In genomic region chr9:61871839-61872238, GRCm38 (mm10) we compare ENCODE assay signal across 17 mouse cellular contexts. TPM values are rescaled to one million over a fixed set of nuclear protein-coding genes. Genes with fewer than 3 reads are reported as not detected.
DNase-seq lines count a peak whose midpoint lies in the region; ATAC-seq and TF ChIP-seq lines count a peak whose summit lies in the region.
"Had no signal": no experiment of that assay in that cellular context is flagged by ENCODE, and none has a peak within 500 bp of the region (broad histone marks: within the 10 kb centered on the region; RNA-seq: fewer than 3 reads in every experiment).

No protein-coding gene starts in this region.

- H3K27ac ChIP-seq in layer of hippocampus, adult 2 months, result peak overlapping the region; percentile 24; the same call in 1 of the 2 replicates
- H3K27ac ChIP-seq in forebrain, embryonic 15.5 days (replicated peaks), result peak overlapping the region; percentile 91
- H3K27ac ChIP-seq in hindbrain, embryonic 16.5 days (ENCODE audit: low read depth, low read length), result no peak overlapping the region
- peak overlapping the region; percentile 70 for H3K27ac ChIP-seq in midbrain, embryonic 16.5 days (ENCODE audit: low read length)
- no peak overlapping the region for H3K27ac ChIP-seq in kidney, embryonic 16.5 days (ENCODE audit: low read length)
- H3K27ac ChIP-seq: embryonic facial prominence, embryonic 15.5 days; limb, embryonic 15.5 days had no signal

- ATAC-seq in forebrain, embryonic 15.5 days (replicated peaks), result peak; percentile 53
- 0 out of 2 replicates have a peak, but pooled peaks have one; percentile 9 for ATAC-seq in hindbrain, embryonic 16.5 days
- ATAC-seq in midbrain, embryonic 16.5 days, result no peak
- ATAC-seq in kidney, embryonic 16.5 days (ENCODE audit: low FRiP score, low TSS enrichment), result no peak

- no peaks in the 10 kb centered on the region for H3K36me3 ChIP-seq in forebrain, embryonic 15.5 days
- no peaks in the 10 kb centered on the region for H3K36me3 ChIP-seq in hindbrain, embryonic 16.5 days (ENCODE audit: control insufficient read depth, insufficient read depth, low read length)
- no peaks in the 10 kb centered on the region for H3K36me3 ChIP-seq in midbrain, embryonic 16.5 days (ENCODE audit: control insufficient read depth, insufficient read depth, low read length)
- no peaks in the 10 kb centered on the region for H3K36me3 ChIP-seq in kidney, embryonic 16.5 days (ENCODE audit: insufficient read depth, low read length)
- H3K36me3 ChIP-seq: embryonic facial prominence, embryonic 15.5 days; limb, embryonic 15.5 days had no signal

- H3K4me2 ChIP-seq in forebrain, embryonic 15.5 days (replicated peaks), result no peak overlapping the region; the same call in 1 of the 2 replicates
- no peak overlapping the region for H3K4me2 ChIP-seq in hindbrain, embryonic 16.5 days (ENCODE audit: low read length)
- no peak overlapping the region for H3K4me2 ChIP-seq in midbrain, embryonic 16.5 days (ENCODE audit: low read length)
- no peak overlapping the region for H3K4me2 ChIP-seq in kidney, embryonic 16.5 days (replicated peaks; ENCODE audit: low read depth, low read length)
- H3K4me2 ChIP-seq: embryonic facial prominence, embryonic 15.5 days; limb, embryonic 15.5 days had no signal

- no peak overlapping the region for H3K9ac ChIP-seq in forebrain, embryonic 15.5 days (replicated peaks)
- H3K9ac ChIP-seq in hindbrain, embryonic 16.5 days (ENCODE audit: low read depth, low read length), result no peak overlapping the region
- H3K9ac ChIP-seq in midbrain, embryonic 16.5 days (ENCODE audit: low read depth, low read length), result 0 out of 2 replicates have a peak overlapping the region, but pooled peaks have one; percentile 18
- no peak overlapping the region for H3K9ac ChIP-seq in kidney, embryonic 16.5 days (replicated peaks; ENCODE audit: low read length)
- H3K9ac ChIP-seq: embryonic facial prominence, embryonic 15.5 days; limb, embryonic 15.5 days had no signal

- no peaks in the 10 kb centered on the region for H3K27me3 ChIP-seq in forebrain, embryonic 15.5 days
- 0 out of 2 replicates have a peak, but pooled peaks cover 2% of the 10 kb centered on the region for H3K27me3 ChIP-seq in hindbrain, embryonic 16.5 days (replicated peaks; ENCODE audit: control insufficient read depth, insufficient read depth, low read length)
- no peaks in the 10 kb centered on the region for H3K27me3 ChIP-seq in midbrain, embryonic 16.5 days (ENCODE audit: control insufficient read depth, insufficient read depth, low read depth, low read length)
- H3K27me3 ChIP-seq in kidney, embryonic 16.5 days (ENCODE audit: insufficient read depth, low read length), result no peaks in the 10 kb centered on the region
- H3K27me3 ChIP-seq: limb, embryonic 15.5 days had no signal

- no peak for TF ChIP-seq CTCF in layer of hippocampus, adult 2 months (conservative IDR thresholded peaks at IDR 0.05)

- H3K9me3 ChIP-seq in forebrain, embryonic 15.5 days, result no peaks in the 10 kb centered on the region
- no peaks in the 10 kb centered on the region for H3K9me3 ChIP-seq in hindbrain, embryonic 16.5 days (ENCODE audit: control insufficient read depth, low read length)
- no peaks in the 10 kb centered on the region for H3K9me3 ChIP-seq in midbrain, embryonic 16.5 days (replicated peaks; ENCODE audit: control insufficient read depth, low read length, poor library complexity, severe bottlenecking)
- peaks cover 8% of the 10 kb centered on the region; the same call in 1 of the 2 replicates for H3K9me3 ChIP-seq in kidney, embryonic 16.5 days (ENCODE audit: low read length)
- H3K9me3 ChIP-seq: embryonic facial prominence, embryonic 15.5 days; limb, embryonic 15.5 days had no signal

- DNase-seq in layer of hippocampus, adult 2 months (ENCODE audit: low spot score in 2 of 2), result no peak
- DNase-seq in layer of hippocampus, adult 9-10 months (ENCODE audit: low spot score), result no peak
- DNase-seq in adrenal gland, postnatal 4 days (ENCODE audit: low spot score in 2 of 2), result no peak
- DNase-seq in right cerebral cortex, adult 18-20 months, result no peak
- DNase-seq: adrenal gland, adult 8-10 months; cerebellum, adult 2 months; gastrocnemius, postnatal 14 days; kidney, adult 2 months; kidney, postnatal 25 days; lung, postnatal 10 days; thymus, postnatal 36 days had no signal

- WGBS in forebrain, embryonic 15.5 days, result 15% methylated on average over 6 of the region's 6 CpGs
- WGBS in hindbrain, embryonic 16.5 days, result 20% methylated on average over 6 of the region's 6 CpGs
- WGBS in midbrain, embryonic 16.5 days, result 16% methylated on average over 6 of the region's 6 CpGs
- 82% methylated on average over 6 of the region's 6 CpGs for WGBS in kidney, embryonic 16.5 days

- peaks cover 53% of the 10 kb centered on the region for H3K4me1 ChIP-seq in forebrain, embryonic 15.5 days
- peaks cover 14% of the 10 kb centered on the region for H3K4me1 ChIP-seq in hindbrain, embryonic 16.5 days (ENCODE audit: control insufficient read depth, insufficient read depth, low read depth, low read length)
- H3K4me1 ChIP-seq in midbrain, embryonic 16.5 days (ENCODE audit: control insufficient read depth, insufficient read depth, low read length), result peaks cover 28% of the 10 kb centered on the region
- peaks cover 21% of the 10 kb centered on the region for H3K4me1 ChIP-seq in kidney, embryonic 16.5 days (ENCODE audit: insufficient read depth, low read length)

- H3K4me3 ChIP-seq in layer of hippocampus, adult 2 months, result no peak overlapping the region
- no peak overlapping the region for H3K4me3 ChIP-seq in forebrain, embryonic 15.5 days
- no peak overlapping the region for H3K4me3 ChIP-seq in hindbrain, embryonic 16.5 days (ENCODE audit: low read length)
- H3K4me3 ChIP-seq in midbrain, embryonic 16.5 days (ENCODE audit: low read depth, low read length), result no peak overlapping the region
- no peak overlapping the region for H3K4me3 ChIP-seq in kidney, embryonic 16.5 days (ENCODE audit: low read length)
- H3K4me3 ChIP-seq: embryonic facial prominence, embryonic 15.5 days; limb, embryonic 15.5 days had no signal

RNA-seq across cellular contexts. Expression of gene Rplp1, which starts 42.5 kb away (rescaled TPM):
- 1,000 to 10,000 TPM; 1,620 to 1,656 TPM for total RNA-seq in layer of hippocampus, adult 2 months (2021)
- 859 and 881 TPM in 2 replicates for polyA plus RNA-seq in forebrain, embryonic 15.5 days (2015; fragmentation: Nextera tagmentation; extraction: Ambion mirVana)
- polyA plus RNA-seq in hindbrain, embryonic 16.5 days (2015; fragmentation: Nextera tagmentation; extraction: Ambion mirVana), result 902 and 928 TPM in 2 replicates
- 818 and 819 TPM in 2 replicates for polyA plus RNA-seq in midbrain, embryonic 16.5 days (2015; fragmentation: Nextera tagmentation; extraction: Ambion mirVana)
- 1,000 to 10,000 TPM; 2,291 to 2,466 TPM for total RNA-seq in adrenal gland, postnatal 4 days (2021)
- polyA plus RNA-seq in kidney, embryonic 16.5 days (2015; fragmentation: Nextera tagmentation; extraction: Ambion mirVana), result 1,273 and 1,285 TPM in 2 replicates

Comparison
In these comparisons a context has a peak if more than half of its experiments do, and no peak if none do; other contexts are left out.
1. H3K27ac ChIP-seq: peak in layer of hippocampus, adult 2 months (single experiment), forebrain, embryonic 15.5 days (single experiment) and midbrain, embryonic 16.5 days (single experiment); none in hindbrain, embryonic 16.5 days (single experiment) and kidney, embryonic 16.5 days (single experiment).
2. ATAC-seq: peak in forebrain, embryonic 15.5 days (single experiment) and hindbrain, embryonic 16.5 days (single experiment); none in midbrain, embryonic 16.5 days (single experiment) and kidney, embryonic 16.5 days (single experiment).